Mouse (Mus musculus) olfactory bulb, adult 2 months (tissue): ENCODE measurements around the gene Slc35f3.

Source experiments
- CTCF ChIP-seq: fragments of 200-500 bp; IDR thresholded peaks from 2 replicates; pipeline ENCODE4 v1.5.1; 2012; ENCODE audit warnings: low read depth, mild to moderate bottlenecking, low read length, moderate library complexity; ENCODE audit not compliant: insufficient read depth
- POLR2A ChIP-seq: fragments of 200-500 bp; IDR thresholded peaks from 2 replicates; pipeline ENCODE4 v1.6.1; 2012; ENCODE audit warnings: mild to moderate bottlenecking, low read depth, low read length, moderate library complexity; ENCODE audit not compliant: insufficient read depth

- TF ChIP-seq POLR2A (no peak), CTCF (no peak)
These were observed 26.6 kb downstream of the Slc35f3 start for GRCm38 (mm10) chr8:126324931-126325330.
